Mouse (Mus musculus) lung, postnatal 0 days (tissue): ENCODE measurements at regions not wholly inside any gene's neighbourhood (a gene's known extent, or its start where the extent isn't known, plus 50 kb on each side); places are given as distances from the start of the nearest gene placed in this dataset.

Experiments used
- ATAC-seq: fragments of 200-750 bp; cut with Nextera tagmentation; 2 replicates; pipeline ENCODE4 v1.8.0; 2017; ENCODE audit warnings: moderate library complexity
- DNase-seq: peaks from one replicate; pipeline ENCODE4 v3.0.0-alpha.2; 2016; ENCODE audit warnings: low spot score
- H3K27ac ChIP-seq: fragments of 300-500 bp; sonication (generic); 2 replicates; pipeline ENCODE4 v1.5.1; 2014; ENCODE audit warnings: antibody characterized with exemption, mild to moderate bottlenecking, low read length, mixed read lengths
- H3K27me3 ChIP-seq: fragments of 300-500 bp; sonication (generic); replicated peaks from 2 replicates; pipeline ENCODE4 v1.6.1; 2014; ENCODE audit warnings: low read length, mixed read lengths; ENCODE audit not compliant: insufficient read depth
- H3K36me3 ChIP-seq: fragments of 300-500 bp; sonication (generic); 2 replicates; pipeline ENCODE4 v1.6.1; 2014; ENCODE audit warnings: low read length, mixed read lengths; ENCODE audit not compliant: insufficient read depth
- H3K4me1 ChIP-seq: fragments of 300-500 bp; sonication (generic); 2 replicates; pipeline ENCODE4 v1.6.1; 2014; ENCODE audit warnings: antibody characterized with exemption, low read depth, low read length, mixed read lengths; ENCODE audit not compliant: insufficient read depth
- H3K4me2 ChIP-seq: fragments of 300-500 bp; sonication (generic); replicated peaks from 2 replicates; pipeline ENCODE4 v1.6.1; 2014; ENCODE audit warnings: low read depth, mild to moderate bottlenecking, low read length, moderate library complexity, mixed read lengths
- H3K4me3 ChIP-seq: fragments of 300-500 bp; sonication (generic); 2 replicates; pipeline ENCODE4 v1.5.1; 2014; ENCODE audit warnings: low read depth, low read length
- H3K9ac ChIP-seq: fragments of 300-500 bp; sonication (generic); replicated peaks from 2 replicates; pipeline ENCODE4 v1.6.1; 2014; ENCODE audit warnings: low read depth, mild to moderate bottlenecking
- H3K9me3 ChIP-seq: fragments of 300-500 bp; sonication (generic); 2 replicates; pipeline ENCODE4 v1.6.1; 2016; ENCODE audit warnings: low read length, mixed read lengths
- CTCF ChIP-seq: IDR thresholded peaks from 2 replicates; pipeline ENCODE4 v1.5.1; 2016; ENCODE audit warnings: antibody characterized with exemption, mild to moderate bottlenecking
- EP300 ChIP-seq: IDR thresholded peaks from 2 replicates; pipeline ENCODE4 v1.6.1; 2016; ENCODE audit warnings: antibody characterized with exemption, mild to moderate bottlenecking, control low read depth
- WGBS: fragments of 180-500 bp; shearing (Covaris S2); extraction: QIAGEN DNeasy Blood & Tissue Kit; methylation state at CpG from one replicate; pipeline ENCODE4 v1.1.7; 2014; 5-methylcytosine and 5-hydroxymethylcytosine counted together

- no peaks in the 10 kb centered on the region for H3K27me3 ChIP-seq
- 72% methylated on average over 5 of the region's 5 CpGs for WGBS
- DNase-seq: no peak
- no peaks in the 10 kb centered on the region for H3K4me1 ChIP-seq
- H3K9me3 ChIP-seq: no peaks in the 10 kb centered on the region
- H3K27ac ChIP-seq: no peak overlapping the region
- no peak overlapping the region for H3K9ac ChIP-seq
- H3K4me2 ChIP-seq: no peak overlapping the region
- TF ChIP-seq CTCF (no peak), EP300 (no peak)
- ATAC-seq: no peak
- H3K36me3 ChIP-seq: no peaks in the 10 kb centered on the region
- H3K4me3 ChIP-seq: no peak overlapping the region
These were observed 167.2 kb upstream of the Gimd1 start for GRCm38 (mm10) chr3:132462348-132462959.

GRCm38 (mm10) chr3:132471070-132471469 is 158.6 kb upstream of the Gimd1 start:
- Histone ChIP-seq H3K4me3 (no peak overlapping the region), H3K9me3 (no peaks in the 10 kb centered on the region), H3K36me3 (no peaks in the 10 kb centered on the region), H3K4me1 (no peaks in the 10 kb centered on the region), H3K27ac (no peak overlapping the region), H3K9ac (no peak overlapping the region), H3K4me2 (no peak overlapping the region), H3K27me3 (no peaks in the 10 kb centered on the region)
- TF ChIP-seq EP300 (no peak), CTCF (no peak)
- ATAC-seq (no peak), DNase-seq (peak; percentile 5)
- 37% methylated on average over 4 of the region's 4 CpGs for WGBS

GRCm38 (mm10) chr3:132477768-132478167 is 151.9 kb upstream of the Gimd1 start:
- no peak for ATAC-seq
- peak; percentile 18; the same call in 1 of the 2 replicates for TF ChIP-seq CTCF
- no peak for TF ChIP-seq EP300
- no peak overlapping the region for H3K4me2 ChIP-seq

GRCm38 (mm10) chr3:132479275-132479674 is 150.3 kb upstream of the Gimd1 start:
- no peak for TF ChIP-seq EP300

More at GRCm38 (mm10) chr3:132477768-132478167, 151.9 kb upstream of the Gimd1 start:
- no peak overlapping the region for H3K4me3 ChIP-seq
- DNase-seq: no peak
- H3K36me3 ChIP-seq: no peaks in the 10 kb centered on the region
- H3K9me3 ChIP-seq: no peaks in the 10 kb centered on the region
- H3K27me3 ChIP-seq: no peaks in the 10 kb centered on the region
- H3K9ac ChIP-seq: no peak overlapping the region
- 79% methylated on average over 5 of the region's 5 CpGs for WGBS
- no peak overlapping the region for H3K27ac ChIP-seq
- no peaks in the 10 kb centered on the region for H3K4me1 ChIP-seq

GRCm38 (mm10) chr3:132484814-132485213 is 144.8 kb upstream of the Gimd1 start:
- Histone ChIP-seq H3K4me2 (no peak overlapping the region), H3K4me3 (no peak overlapping the region), H3K9me3 (no peaks in the 10 kb centered on the region), H3K27me3 (no peaks in the 10 kb centered on the region), H3K4me1 (no peaks in the 10 kb centered on the region), H3K36me3 (no peaks in the 10 kb centered on the region), H3K9ac (no peak overlapping the region), H3K27ac (no peak overlapping the region)
- TF ChIP-seq EP300 (no peak), CTCF (no peak)
- 92% methylated on average over 2 of the region's 2 CpGs for WGBS
- no peak for ATAC-seq
- no peak for DNase-seq

More at GRCm38 (mm10) chr3:132479275-132479674, 150.3 kb upstream of the Gimd1 start:
- H3K36me3 ChIP-seq: no peaks in the 10 kb centered on the region
- no peak overlapping the region for H3K4me2 ChIP-seq
- no peak for ATAC-seq
- no peak for DNase-seq
- 41% methylated on average over 2 of the region's 2 CpGs for WGBS
- no peak overlapping the region for H3K27ac ChIP-seq
- no peak overlapping the region for H3K4me3 ChIP-seq
- no peak overlapping the region for H3K9ac ChIP-seq
- no peaks in the 10 kb centered on the region for H3K4me1 ChIP-seq
- H3K9me3 ChIP-seq: no peaks in the 10 kb centered on the region
- no peaks in the 10 kb centered on the region for H3K27me3 ChIP-seq

- no peaks in the 10 kb centered on the region for H3K4me1 ChIP-seq
- no peak overlapping the region for H3K4me3 ChIP-seq
- ATAC-seq (no peak), DNase-seq (no peak)
- TF ChIP-seq EP300 (no peak), CTCF (no peak)
- 68% methylated on average over 5 of the region's 5 CpGs for WGBS
- no peak overlapping the region for H3K9ac ChIP-seq
- H3K9me3 ChIP-seq: no peaks in the 10 kb centered on the region
- H3K27ac ChIP-seq: no peak overlapping the region
- no peaks in the 10 kb centered on the region for H3K27me3 ChIP-seq
- H3K36me3 ChIP-seq: no peaks in the 10 kb centered on the region
- no peak overlapping the region for H3K4me2 ChIP-seq
These were observed 144.1 kb upstream of the Gimd1 start for GRCm38 (mm10) chr3:132485553-132485952.

GRCm38 (mm10) chr3:132506095-132506494 is 123.5 kb upstream of the Gimd1 start:
- 17% methylated on average over 4 of the region's 4 CpGs for WGBS
- H3K27me3 ChIP-seq: no peaks in the 10 kb centered on the region
- H3K4me3 ChIP-seq: no peak overlapping the region
- DNase-seq (peak; percentile 56), ATAC-seq (peak; percentile 38)
- no peak overlapping the region for H3K9ac ChIP-seq
- H3K27ac ChIP-seq: no peak overlapping the region
- no peak overlapping the region for H3K4me2 ChIP-seq
- H3K9me3 ChIP-seq: no peaks in the 10 kb centered on the region
- peak; percentile 82 for TF ChIP-seq CTCF
- TF ChIP-seq EP300: no peak
- no peaks in the 10 kb centered on the region for H3K4me1 ChIP-seq
- H3K36me3 ChIP-seq: no peaks in the 10 kb centered on the region
